Mouse (Mus musculus) adrenal gland, postnatal 4 days (tissue): ENCODE data around the gene Dnmt1. TPM values are rescaled to one million over a fixed set of nuclear protein-coding genes. Genes with fewer than 3 reads are reported as not detected.

Experiments used
- microRNA-seq: library from miRNA; unstranded; fragments of <30 nt; microRNA quantifications from one replicate; pipeline ENCODE4 v1.2.0, GENCODE M21; 2021
- total RNA-seq, 2 experiments: library from RNA; stranded (reverse); gene quantifications; 2 replicates each; pipeline ENCODE4 v1.2.3; 2021

The Dnmt1 gene
- total RNA-seq, 2 experiments from 2014 or later, result 71.8 to 89.6 TPM

Small RNA genes lying within 50 kb of the gene (microRNA-seq; reads per million reads assigned to microRNA genes)
- 2.4 reads per million for gene Mir7081

Other genes starting within 250 kb of the Dnmt1 start
- 1 to 10 TPM; 6.5 to 8.5 TPM for gene Olfm2, start 213.5 kb downstream of the Dnmt1 start, total RNA-seq
- gene Col5a3, start 144.8 kb downstream of the Dnmt1 start, total RNA-seq, result 100 to 1,000 TPM; 233 TPM
- not detected for gene Rdh8, start 141.4 kb downstream of the Dnmt1 start, total RNA-seq
- gene A230050P20Rik, start 91.2 kb downstream of the Dnmt1 start, total RNA-seq, result 10 to 100 TPM; 34.4 to 43.7 TPM
- gene Angptl6, start 80.2 kb downstream of the Dnmt1 start, total RNA-seq, result 1 to 10 TPM; 2.7 to 3.2 TPM
- 10 to 100 TPM; 47.4 to 53.4 TPM for gene Ppan, start 71.7 kb downstream of the Dnmt1 start, total RNA-seq
- gene Eif3g, start 61.3 kb downstream of the Dnmt1 start, total RNA-seq, result 100 to 1,000 TPM; 177 TPM
- 10 to 100 TPM; 12.2 to 17.0 TPM for gene S1pr2, start 16.9 kb upstream of the Dnmt1 start, total RNA-seq
- 10 to 100 TPM; 96.9 to 97.0 TPM for gene Mrpl4, start 42.9 kb upstream of the Dnmt1 start, total RNA-seq
- 10 to 100 TPM in 1 of 2 experiments, 1 to 10 TPM in 1; 10.0 to 11.7 TPM for gene Icam1, start 56.1 kb upstream of the Dnmt1 start, total RNA-seq
- gene Icam4, start 69.5 kb upstream of the Dnmt1 start, total RNA-seq, result 1 to 10 TPM; 3.8 to 4.5 TPM
- gene Icam5, start 72.2 kb upstream of the Dnmt1 start, total RNA-seq, result 1 to 10 TPM in 1 of 2 experiments, under 1 TPM in 1; 0.81 to 1.3 TPM
- not detected for gene Zglp1, start 107.2 kb upstream of the Dnmt1 start, total RNA-seq
- under 1 TPM in 1 of 2 experiments, not detected in 1; 0.64 TPM for gene Gm49373, start 113.2 kb upstream of the Dnmt1 start, total RNA-seq
- 10 to 100 TPM; 32.9 to 37.7 TPM for gene Fdx1l, start 113.7 kb upstream of the Dnmt1 start, total RNA-seq
- gene Gm38431, start 132.1 kb upstream of the Dnmt1 start, total RNA-seq, result 1 to 10 TPM; 3.1 to 3.9 TPM
- 10 to 100 TPM; 67.0 to 68.4 TPM for gene Raver1, start 132.1 kb upstream of the Dnmt1 start, total RNA-seq
- gene Tyk2, start 171.4 kb upstream of the Dnmt1 start, total RNA-seq, result 10 to 100 TPM; 18.9 to 19.2 TPM
- gene Cdc37, start 190.1 kb upstream of the Dnmt1 start, total RNA-seq, result 100 to 1,000 TPM; 174 to 190 TPM
- gene Pde4a, start 205.8 kb upstream of the Dnmt1 start, total RNA-seq, result 10 to 100 TPM in 1 of 2 experiments, 1 to 10 TPM in 1; 9.7 to 10.6 TPM